28 mouse cellular contexts compared by ENCODE assay signal in the genomic region with DNA sequence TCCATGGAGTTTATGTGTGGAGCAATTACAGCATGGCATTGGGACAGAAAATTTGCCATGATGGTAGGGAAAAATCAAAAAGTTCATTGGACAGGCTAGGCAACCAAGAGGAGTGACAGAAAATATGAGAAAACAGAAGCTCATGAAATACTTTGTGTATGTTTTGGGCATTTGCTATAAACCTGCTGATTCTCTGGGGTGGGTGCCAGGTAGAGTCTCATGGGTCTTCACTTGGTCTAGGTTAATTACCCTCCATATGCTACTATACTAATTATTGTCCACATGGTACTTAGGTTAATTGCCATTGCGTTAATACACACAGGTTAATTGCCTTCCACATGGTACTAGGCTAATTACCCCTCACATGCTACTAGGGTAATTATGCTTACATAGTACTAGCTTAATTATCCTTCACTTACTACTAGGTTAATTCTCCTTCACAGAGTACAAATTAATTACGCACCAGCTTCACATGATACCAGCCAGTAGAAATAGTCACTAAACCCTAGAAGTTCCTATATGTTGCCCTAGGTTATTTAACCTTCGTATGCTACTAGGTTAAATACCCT.
DNase-seq lines count a peak whose midpoint lies in the region; ATAC-seq and TF ChIP-seq lines count a peak whose summit lies in the region.
"Had no signal": no experiment of that assay in that cellular context is flagged by ENCODE, and none has a peak within 500 bp of the region (broad histone marks: within the 10 kb centered on the region; RNA-seq: fewer than 3 reads in every experiment).

No protein-coding gene starts in this region.

- WGBS in embryonic facial prominence, embryonic 14.5 days: 82% methylated on average over 3 of the region's 3 CpGs
- WGBS in embryonic facial prominence, embryonic 10.5 days: 81% methylated on average over 3 of the region's 3 CpGs
- WGBS in hindbrain, embryonic 14.5 days: 70% methylated on average over 3 of the region's 3 CpGs
- WGBS in hindbrain, embryonic 11.5 days: 89% methylated on average over 3 of the region's 3 CpGs
- WGBS in midbrain, postnatal 0 days: 89% methylated on average over 3 of the region's 3 CpGs
- 87% methylated on average over 3 of the region's 3 CpGs for WGBS in midbrain, embryonic 13.5 days

- no peak overlapping the region for H3K4me3 ChIP-seq in embryonic facial prominence, embryonic 14.5 days (ENCODE audit: low read depth, low read length)
- H3K4me3 ChIP-seq in embryonic facial prominence, embryonic 10.5 days: no peak overlapping the region
- no peak overlapping the region for H3K4me3 ChIP-seq in hindbrain, embryonic 14.5 days (replicated peaks; ENCODE audit: low read length)
- no peak overlapping the region for H3K4me3 ChIP-seq in hindbrain, embryonic 11.5 days (ENCODE audit: low read depth, low read length)
- no peak overlapping the region for H3K4me3 ChIP-seq in midbrain, postnatal 0 days (ENCODE audit: low read depth, low read length)
- H3K4me3 ChIP-seq in midbrain, embryonic 13.5 days (replicated peaks): no peak overlapping the region
- H3K4me3 ChIP-seq: limb, embryonic 10.5 days; limb, embryonic 15.5 days; liver, embryonic 13.5 days; megakaryocyte, embryonic 14.5 days; midbrain, embryonic 12.5 days had no signal

- H3K4me2 ChIP-seq in embryonic facial prominence, embryonic 14.5 days (ENCODE audit: low read depth, low read length): no peak overlapping the region
- H3K4me2 ChIP-seq in hindbrain, embryonic 14.5 days (replicated peaks): no peak overlapping the region
- no peak overlapping the region for H3K4me2 ChIP-seq in hindbrain, embryonic 11.5 days (replicated peaks; ENCODE audit: low read depth, low read length)
- no peak overlapping the region for H3K4me2 ChIP-seq in midbrain, postnatal 0 days (ENCODE audit: low read depth, low read length, poor library complexity, severe bottlenecking)
- H3K4me2 ChIP-seq in midbrain, embryonic 13.5 days (replicated peaks): no peak overlapping the region
- H3K4me2 ChIP-seq: limb, embryonic 15.5 days; liver, embryonic 13.5 days; midbrain, embryonic 12.5 days had no signal

- TF ChIP-seq CTCF in midbrain, postnatal 0 days (IDR thresholded peaks at IDR 0.05): no peak

- H3K4me1 ChIP-seq in embryonic facial prominence, embryonic 14.5 days (ENCODE audit: control insufficient read depth, insufficient read depth, low read length): no peaks in the 10 kb centered on the region
- no peaks in the 10 kb centered on the region for H3K4me1 ChIP-seq in embryonic facial prominence, embryonic 10.5 days
- no peaks in the 10 kb centered on the region for H3K4me1 ChIP-seq in hindbrain, embryonic 14.5 days (replicated peaks; ENCODE audit: control insufficient read depth, insufficient read depth, low read length)
- H3K4me1 ChIP-seq in hindbrain, embryonic 11.5 days (replicated peaks; ENCODE audit: control insufficient read depth, insufficient read depth, low read length): no peaks in the 10 kb centered on the region
- no peaks in the 10 kb centered on the region for H3K4me1 ChIP-seq in midbrain, postnatal 0 days (ENCODE audit: insufficient read depth, low read length)
- no peaks in the 10 kb centered on the region for H3K4me1 ChIP-seq in midbrain, embryonic 13.5 days (replicated peaks)
- H3K4me1 ChIP-seq: limb, embryonic 10.5 days; limb, embryonic 15.5 days; liver, embryonic 13.5 days; megakaryocyte, embryonic 14.5 days; midbrain, embryonic 12.5 days had no signal

- peak; percentile 41; the same call in 1 of the 2 replicates for ATAC-seq in embryonic facial prominence, embryonic 14.5 days (ENCODE audit: low read depth)
- peak; percentile 65; the same call in 1 of the 2 replicates for ATAC-seq in hindbrain, embryonic 14.5 days (ENCODE audit: low FRiP score)
- no peak for ATAC-seq in hindbrain, embryonic 11.5 days (ENCODE audit: low FRiP score)
- no peak for ATAC-seq in midbrain, postnatal 0 days (ENCODE audit: low FRiP score)
- ATAC-seq in midbrain, embryonic 13.5 days: no peak
- ATAC-seq: intestine, embryonic 16.5 days; lung, postnatal 0 days; Patski had no signal

- no peak overlapping the region for H3K27ac ChIP-seq in embryonic facial prominence, embryonic 14.5 days (replicated peaks; ENCODE audit: low read depth, low read length)
- H3K27ac ChIP-seq in embryonic facial prominence, embryonic 10.5 days (replicated peaks): no peak overlapping the region
- no peak overlapping the region for H3K27ac ChIP-seq in hindbrain, embryonic 14.5 days
- no peak overlapping the region for H3K27ac ChIP-seq in hindbrain, embryonic 11.5 days (ENCODE audit: low read depth, low read length)
- H3K27ac ChIP-seq in midbrain, postnatal 0 days (ENCODE audit: low read depth, low read length): no peak overlapping the region
- H3K27ac ChIP-seq in midbrain, embryonic 13.5 days: no peak overlapping the region
- H3K27ac ChIP-seq: kidney, postnatal 0 days; limb, embryonic 10.5 days; limb, embryonic 15.5 days; liver, embryonic 13.5 days; midbrain, embryonic 12.5 days had no signal

- no peaks in the 10 kb centered on the region for H3K27me3 ChIP-seq in embryonic facial prominence, embryonic 14.5 days (replicated peaks; ENCODE audit: control insufficient read depth, insufficient read depth, low read length)
- no peaks in the 10 kb centered on the region for H3K27me3 ChIP-seq in embryonic facial prominence, embryonic 10.5 days (replicated peaks; ENCODE audit: low read depth, poor library complexity, severe bottlenecking)
- no peaks in the 10 kb centered on the region for H3K27me3 ChIP-seq in hindbrain, embryonic 14.5 days (ENCODE audit: control insufficient read depth, insufficient read depth, low read length)
- H3K27me3 ChIP-seq in hindbrain, embryonic 11.5 days (ENCODE audit: control insufficient read depth, insufficient read depth, low read length): no peaks in the 10 kb centered on the region
- H3K27me3 ChIP-seq in midbrain, postnatal 0 days (ENCODE audit: insufficient read depth, low read length): no peaks in the 10 kb centered on the region
- no peaks in the 10 kb centered on the region for H3K27me3 ChIP-seq in midbrain, embryonic 13.5 days
- H3K27me3 ChIP-seq: limb, embryonic 15.5 days; liver, embryonic 13.5 days; megakaryocyte, embryonic 14.5 days; midbrain, embryonic 12.5 days; Patski had no signal

- H3K9me3 ChIP-seq in embryonic facial prominence, embryonic 14.5 days (ENCODE audit: control insufficient read depth, low read length): no peaks in the 10 kb centered on the region
- H3K9me3 ChIP-seq in embryonic facial prominence, embryonic 10.5 days: no peaks in the 10 kb centered on the region
- no peaks in the 10 kb centered on the region for H3K9me3 ChIP-seq in hindbrain, embryonic 14.5 days (ENCODE audit: control insufficient read depth, low read length)
- H3K9me3 ChIP-seq in hindbrain, embryonic 11.5 days (ENCODE audit: control insufficient read depth, low read length): no peaks in the 10 kb centered on the region
- H3K9me3 ChIP-seq in midbrain, postnatal 0 days (ENCODE audit: low read length): no peaks in the 10 kb centered on the region
- H3K9me3 ChIP-seq in midbrain, embryonic 13.5 days: no peaks in the 10 kb centered on the region
- H3K9me3 ChIP-seq: limb, embryonic 10.5 days; limb, embryonic 15.5 days; liver, embryonic 13.5 days; midbrain, embryonic 12.5 days had no signal

- no peak for DNase-seq in embryonic facial prominence, embryonic 14.5 days (ENCODE audit: low spot score)
- no peak for DNase-seq in embryonic facial prominence, embryonic 10.5 days (ENCODE audit: low spot score)
- no peak for DNase-seq in hindbrain, embryonic 14.5 days (ENCODE audit: low spot score)
- DNase-seq in hindbrain, embryonic 11.5 days (ENCODE audit: low spot score): no peak
- peak; percentile 13 for DNase-seq in midbrain, postnatal 0 days (ENCODE audit: low spot score)
- no peak for DNase-seq in spleen, adult 12 weeks (ENCODE audit: low spot score)
- DNase-seq: adrenal gland, postnatal 10 days; cerebellum, adult 11 months; cerebellum, adult 9-11 months; gastrocnemius, postnatal 10 days; heart, postnatal 14 days; kidney, adult 8-10 months; kidney, postnatal 4 days; liver, embryonic 13.5 days; lung, adult 18-20 months; lung, postnatal 4 days; right cerebral cortex, postnatal 4 days; thymus, adult 2 months; thymus, postnatal 36 days had no signal

- no peak overlapping the region for H3K9ac ChIP-seq in embryonic facial prominence, embryonic 14.5 days (ENCODE audit: low read depth, low read length)
- H3K9ac ChIP-seq in hindbrain, embryonic 14.5 days: no peak overlapping the region
- no peak overlapping the region for H3K9ac ChIP-seq in hindbrain, embryonic 11.5 days (ENCODE audit: low read depth, low read length)
- H3K9ac ChIP-seq in midbrain, postnatal 0 days (replicated peaks; ENCODE audit: low read length, poor library complexity, severe bottlenecking): no peak overlapping the region
- no peak overlapping the region for H3K9ac ChIP-seq in midbrain, embryonic 13.5 days (replicated peaks)
- H3K9ac ChIP-seq: limb, embryonic 15.5 days; liver, embryonic 13.5 days; midbrain, embryonic 12.5 days had no signal

- H3K36me3 ChIP-seq in embryonic facial prominence, embryonic 14.5 days (ENCODE audit: control insufficient read depth, insufficient read depth, low read length): no peaks in the 10 kb centered on the region
- H3K36me3 ChIP-seq in embryonic facial prominence, embryonic 10.5 days (replicated peaks): no peaks in the 10 kb centered on the region
- no peaks in the 10 kb centered on the region for H3K36me3 ChIP-seq in hindbrain, embryonic 14.5 days (replicated peaks; ENCODE audit: control insufficient read depth, insufficient read depth)
- no peaks in the 10 kb centered on the region for H3K36me3 ChIP-seq in hindbrain, embryonic 11.5 days (ENCODE audit: control insufficient read depth, insufficient read depth, low read length)
- H3K36me3 ChIP-seq in midbrain, postnatal 0 days (ENCODE audit: insufficient read depth, low read length): no peaks in the 10 kb centered on the region
- no peaks in the 10 kb centered on the region for H3K36me3 ChIP-seq in midbrain, embryonic 13.5 days
- H3K36me3 ChIP-seq: limb, embryonic 10.5 days; limb, embryonic 15.5 days; liver, embryonic 13.5 days; midbrain, embryonic 12.5 days had no signal

Comparison
In these comparisons a context has a peak if more than half of its experiments do, and no peak if none do; other contexts are left out.
1. ATAC-seq: peak in embryonic facial prominence, embryonic 14.5 days (single experiment) and hindbrain, embryonic 14.5 days (single experiment); none in hindbrain, embryonic 11.5 days (single experiment), midbrain, postnatal 0 days (single experiment) and midbrain, embryonic 13.5 days (single experiment).